In the genomic region with DNA sequence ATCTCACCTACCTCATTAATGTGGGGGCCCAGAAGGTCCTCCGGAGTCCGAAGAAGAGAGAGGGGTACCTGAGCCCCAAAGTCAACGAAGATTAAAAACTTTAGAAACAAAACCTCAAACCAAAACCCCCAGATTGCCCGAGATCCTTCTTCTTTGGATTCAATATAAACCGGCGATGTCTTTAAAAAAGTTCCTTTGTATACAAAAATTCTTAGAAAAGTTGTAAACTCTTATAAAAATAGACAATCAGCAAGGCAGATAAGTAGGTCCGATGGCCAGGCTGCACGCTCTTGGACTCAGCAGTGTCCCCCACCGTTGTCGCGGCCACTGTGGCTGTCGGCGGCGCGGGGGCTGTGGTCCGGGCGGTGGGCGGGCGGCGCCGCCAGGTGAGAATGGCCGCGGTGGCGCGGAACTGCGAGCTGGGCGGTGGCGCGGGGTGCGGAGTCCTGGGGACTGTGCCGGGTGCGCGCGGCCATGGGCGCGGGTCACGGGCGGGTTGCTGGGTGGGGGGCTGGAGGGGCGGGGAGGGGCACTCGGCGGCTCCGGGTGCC, we compare ENCODE assay signal across 8 mouse cellular contexts. TPM values are rescaled to one million over a fixed set of nuclear protein-coding genes. Genes with fewer than 3 reads are reported as not detected.
DNase-seq lines count a peak whose midpoint lies in the region; ATAC-seq and TF ChIP-seq lines count a peak whose summit lies in the region.

No protein-coding gene starts in this region.

- WGBS in embryonic facial prominence, embryonic 15.5 days = under 1% methylated on average over 34 of the region's 42 CpGs
- WGBS in limb, embryonic 11.5 days = under 1% methylated on average over 35 of the region's 42 CpGs
- under 1% methylated on average over 42 of the region's 42 CpGs for WGBS in neural tube, embryonic 12.5 days

- H3K4me1 ChIP-seq in embryonic facial prominence, embryonic 15.5 days = peaks cover 27% of the 10 kb centered on the region
- peaks cover 9% of the 10 kb centered on the region; the same call in 1 of the 2 replicates for H3K4me1 ChIP-seq in limb, embryonic 11.5 days (ENCODE audit: control insufficient read depth, insufficient read depth, low read length)
- H3K4me1 ChIP-seq in neural tube, embryonic 12.5 days = peaks cover 21% of the 10 kb centered on the region

- H3K4me3 ChIP-seq in layer of hippocampus, adult 2 months = peak overlapping the region; percentile 59
- H3K4me3 ChIP-seq in embryonic facial prominence, embryonic 15.5 days (replicated peaks) = peak overlapping the region; percentile 55
- peak overlapping the region; percentile 48 for H3K4me3 ChIP-seq in limb, embryonic 11.5 days (ENCODE audit: low read depth, low read length)
- H3K4me3 ChIP-seq in neural tube, embryonic 12.5 days = peak overlapping the region; percentile 59

- H3K9ac ChIP-seq in embryonic facial prominence, embryonic 15.5 days = peak overlapping the region; percentile 68
- H3K9ac ChIP-seq in limb, embryonic 11.5 days (ENCODE audit: low read length) = peak overlapping the region; percentile 62
- peak overlapping the region; percentile 65 for H3K9ac ChIP-seq in neural tube, embryonic 12.5 days

- peak overlapping the region; percentile 57 for H3K27ac ChIP-seq in layer of hippocampus, adult 2 months
- peak overlapping the region; percentile 96 for H3K27ac ChIP-seq in embryonic facial prominence, embryonic 15.5 days (replicated peaks)
- H3K27ac ChIP-seq in limb, embryonic 11.5 days (replicated peaks; ENCODE audit: low read depth, low read length) = no peak overlapping the region
- H3K27ac ChIP-seq in neural tube, embryonic 12.5 days = no peak overlapping the region

- peak overlapping the region; percentile 90 for H3K4me2 ChIP-seq in embryonic facial prominence, embryonic 15.5 days (replicated peaks)
- H3K4me2 ChIP-seq in limb, embryonic 11.5 days (ENCODE audit: low read depth, severe bottlenecking) = peak overlapping the region; percentile 76
- peak overlapping the region; percentile 92 for H3K4me2 ChIP-seq in neural tube, embryonic 12.5 days (replicated peaks)

- no peaks in the 10 kb centered on the region for H3K27me3 ChIP-seq in embryonic facial prominence, embryonic 15.5 days
- peaks cover 19% of the 10 kb centered on the region for H3K27me3 ChIP-seq in limb, embryonic 11.5 days (ENCODE audit: control insufficient read depth, insufficient read depth, low read length)
- peaks cover 30% of the 10 kb centered on the region for H3K27me3 ChIP-seq in neural tube, embryonic 12.5 days (replicated peaks)

- no peak for TF ChIP-seq CTCF in layer of hippocampus, adult 2 months (conservative IDR thresholded peaks at IDR 0.05)

- DNase-seq in layer of hippocampus, adult 2 months (ENCODE audit: low spot score in 2 of 2) = no peak
- DNase-seq in layer of hippocampus, adult 11-12 months (ENCODE audit: low spot score) = no peak
- DNase-seq in limb, embryonic 11.5 days (ENCODE audit: low spot score) = peak; percentile 68
- no peak for DNase-seq in adrenal gland, postnatal 4 days (ENCODE audit: low spot score in 2 of 2)
- DNase-seq in c-Kit-positive CD71-positive TER-119-positive erythroid progenitor cells, embryonic 14.5 days (ENCODE audit: low spot score) = no peak
- DNase-seq in layer of hippocampus, postnatal 10 days (ENCODE audit: low spot score in 2 of 2) = no peak

- H3K36me3 ChIP-seq in embryonic facial prominence, embryonic 15.5 days = no peaks in the 10 kb centered on the region
- no peaks in the 10 kb centered on the region for H3K36me3 ChIP-seq in limb, embryonic 11.5 days (ENCODE audit: control insufficient read depth, insufficient read depth, low read length)
- no peaks in the 10 kb centered on the region for H3K36me3 ChIP-seq in neural tube, embryonic 12.5 days

- ATAC-seq in embryonic facial prominence, embryonic 15.5 days (ENCODE audit: insufficient number of reproducible peaks, low FRiP score, low TSS enrichment, low read depth) = no peak
- peak; percentile 35 for ATAC-seq in limb, embryonic 11.5 days (ENCODE audit: insufficient number of reproducible peaks, low FRiP score, low TSS enrichment, low read depth)
- ATAC-seq in neural tube, embryonic 12.5 days (ENCODE audit: low FRiP score, low read depth) = peak; percentile 59

- no peaks in the 10 kb centered on the region for H3K9me3 ChIP-seq in embryonic facial prominence, embryonic 15.5 days (replicated peaks)
- H3K9me3 ChIP-seq in limb, embryonic 11.5 days (ENCODE audit: control insufficient read depth, low read length) = no peaks in the 10 kb centered on the region
- H3K9me3 ChIP-seq in neural tube, embryonic 12.5 days = no peaks in the 10 kb centered on the region

RNA-seq across cellular contexts. Expression of a gene that starts 0.3 kb away (rescaled TPM):
- total RNA-seq in layer of hippocampus, adult 2 months (2021) = 1 to 10 TPM; 5.8 to 5.9 TPM
- 43.0 and 45.2 TPM in 2 replicates for polyA plus RNA-seq in embryonic facial prominence, embryonic 15.5 days (2015; fragmentation: Nextera tagmentation; extraction: Ambion mirVana)
- 1.4 and 1.6 TPM in 2 replicates for polyA plus RNA-seq in limb, embryonic 11.5 days (2014; fragmentation: Nextera tagmentation; extraction: Ambion mirVana)
- 2.3 and 2.6 TPM in 2 replicates for polyA plus RNA-seq in neural tube, embryonic 12.5 days (2016; fragmentation: Nextera tagmentation; extraction: Ambion mirVana)
- 10 to 100 TPM; 15.2 to 15.3 TPM for total RNA-seq in adrenal gland, postnatal 4 days (2021)
- 1 to 10 TPM; 5.6 to 6.8 TPM for total RNA-seq in layer of hippocampus, postnatal 10 days (2021)

Comparison
In these comparisons a context has a peak if more than half of its experiments do, and no peak if none do; other contexts are left out.
1. H3K27ac ChIP-seq: peak in layer of hippocampus, adult 2 months (single experiment) and embryonic facial prominence, embryonic 15.5 days (single experiment); none in limb, embryonic 11.5 days (single experiment) and neural tube, embryonic 12.5 days (single experiment).
2. Peak in every context shown above with its lines, with median percentiles within 50 percentile points of each other: H3K4me3 ChIP-seq, H3K4me2 ChIP-seq and H3K9ac ChIP-seq.